Mouse (Mus musculus): Measurements from ENCODE around the gene Sdhc. TPM values are rescaled to one million over a fixed set of nuclear protein-coding genes. Genes with fewer than 3 reads are reported as not detected.
A peak's percentile ranks its signal among the peaks of the same experiment; 100 is the strongest.
"Not testable (repeated sequence)": the region's sequence is repeated elsewhere in the genome, so short reads cannot be mapped to it uniquely, and the experiment has no call there.

Sdhc gene
- total RNA-seq, 2 experiments from 2014 or later = 1,188 to 1,220 TPM

- DNase-seq = no peak
Measured at GRCm38 (mm10) chr1:171169913-171170312, 19.5 kb upstream of the Sdhc start.

- DNase-seq = no peak
Measured at GRCm38 (mm10) chr1:171168906-171169305, 18.5 kb upstream of the Sdhc start.

- DNase-seq = no peak
Measured at GRCm38 (mm10) chr1:171165629-171166345, 15.4 kb upstream of the Sdhc start.

GRCm38 (mm10) chr1:171164258-171164657, 13.9 kb upstream of the Sdhc start:
- DNase-seq = peak in 1 of 2 experiments; percentile 60

DNA sequence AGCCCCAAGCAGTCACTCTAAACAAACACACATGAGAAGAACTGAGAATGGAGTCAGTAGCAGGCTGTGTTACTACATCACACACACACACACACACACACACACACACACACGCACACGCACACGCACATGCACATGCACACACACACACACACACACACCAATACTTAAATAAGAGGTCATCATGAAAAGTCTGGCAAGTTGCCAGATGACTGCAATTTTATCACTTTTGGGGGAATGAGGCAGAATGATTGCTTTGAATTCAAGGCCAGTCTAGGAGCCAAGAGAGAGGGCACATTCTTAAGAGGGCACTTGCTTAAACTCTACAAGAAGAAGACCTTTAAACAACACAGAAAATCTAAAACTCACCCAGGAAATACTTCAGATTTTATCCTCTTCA, 12.1 kb upstream of the Sdhc start:
- no peak for DNase-seq

DNA sequence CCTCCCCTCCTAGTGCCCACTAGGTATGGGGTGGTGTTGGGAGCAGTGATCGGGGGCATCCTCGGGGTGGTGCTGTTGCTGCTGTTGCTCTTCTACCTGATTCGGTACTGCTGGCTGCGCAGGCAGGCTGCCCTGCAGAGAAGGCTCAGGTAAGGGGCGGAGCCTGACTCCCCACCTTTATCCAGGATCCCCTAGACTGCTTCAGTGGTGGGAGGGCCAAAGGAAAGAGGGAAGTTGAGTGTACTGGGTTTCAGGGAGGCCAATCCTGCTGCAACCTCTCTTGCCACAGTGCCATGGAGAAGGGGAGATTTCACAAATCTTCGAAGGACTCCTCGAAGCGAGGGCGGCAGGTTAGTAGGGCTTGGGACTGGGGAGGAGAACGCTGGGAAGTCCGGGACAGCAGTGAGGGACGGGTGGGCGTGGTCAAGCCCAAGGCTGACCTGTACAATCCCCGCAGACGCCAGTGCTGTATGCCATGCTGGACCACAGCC, 9.1 kb upstream of the Sdhc start:
- no peak for DNase-seq

DNA sequence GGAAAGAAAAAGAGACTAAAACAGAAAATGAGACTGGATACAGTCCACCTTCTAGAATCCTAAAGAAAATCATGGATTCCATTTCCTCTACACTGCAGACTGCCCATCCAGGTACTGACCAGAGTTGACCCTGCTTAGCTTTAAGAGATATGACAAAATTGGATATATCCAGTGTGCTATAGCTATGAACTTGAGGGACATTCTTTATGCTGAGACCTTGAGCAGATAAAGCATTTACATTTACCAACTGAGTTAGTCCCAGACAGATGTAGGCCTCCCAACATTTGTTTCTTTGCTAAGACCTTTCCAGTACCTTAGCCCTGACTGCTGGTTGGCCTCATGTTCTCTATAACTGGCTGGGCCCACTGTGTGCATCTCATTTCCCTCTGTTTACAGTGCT, 7.6 kb upstream of the Sdhc start:
- no peak for DNase-seq

- no peak for DNase-seq
Measured at GRCm38 (mm10) chr1:171156644-171157043, 6.2 kb upstream of the Sdhc start.

- DNase-seq = no peak
Measured at GRCm38 (mm10) chr1:171151966-171152365, 1.6 kb upstream of the Sdhc start.

DNA sequence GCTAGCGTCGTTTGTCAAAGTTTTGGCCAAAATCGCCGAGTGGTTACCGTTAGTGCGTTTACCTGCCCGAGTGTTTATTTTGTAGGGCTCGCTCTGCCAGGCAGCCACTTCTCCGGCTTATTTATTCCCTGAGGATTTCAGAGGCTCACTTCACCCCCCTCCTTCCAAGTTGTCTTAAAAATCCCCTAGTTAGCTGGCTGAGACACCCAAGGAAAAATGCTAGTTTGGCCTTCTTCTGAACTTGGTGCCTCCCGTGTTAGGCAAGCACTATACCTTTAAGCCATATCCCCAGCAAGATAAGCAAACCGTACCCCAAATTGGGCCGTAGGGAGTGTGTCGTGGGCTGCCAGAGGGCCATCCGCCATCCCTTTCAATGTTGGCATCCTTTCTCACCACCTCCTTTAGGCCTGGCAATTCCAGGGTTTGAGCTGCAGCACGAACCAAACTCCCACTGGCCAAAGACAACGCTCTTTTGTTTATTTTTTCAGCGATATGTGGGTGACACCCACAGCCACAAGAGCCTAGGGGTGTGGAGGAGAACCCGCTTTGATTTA, 512 bp upstream of the Sdhc start:
- peak in 1 of 2 experiments; percentile 27 for DNase-seq

DNA sequence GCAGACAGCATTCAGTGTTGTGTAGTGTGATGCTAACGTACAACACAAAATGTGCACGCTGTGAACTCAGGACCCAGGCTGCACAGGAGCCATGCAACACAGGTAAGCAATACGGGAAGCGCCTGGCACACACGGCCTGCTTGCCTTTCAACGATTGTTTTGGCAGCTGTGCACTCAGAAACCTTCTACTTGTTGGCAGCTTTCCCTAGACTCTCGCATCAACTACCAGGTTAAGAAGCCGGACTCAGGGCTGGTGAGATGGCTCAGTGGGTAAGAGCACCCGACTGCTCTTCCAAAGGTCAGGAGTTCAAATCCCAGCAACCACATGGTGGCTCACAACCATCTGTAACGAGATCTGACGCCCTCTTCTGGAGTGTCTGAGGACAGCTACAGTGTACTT, 7.4 kb downstream of the Sdhc start:
- peak; percentile 37 to 54 for DNase-seq

GRCm38 (mm10) chr1:171137486-171138155, 12.8 kb downstream of the Sdhc start:
- not testable (repeated sequence) for DNase-seq

GRCm38 (mm10) chr1:171135600-171135999, 14.8 kb downstream of the Sdhc start:
- no peak for DNase-seq

DNA sequence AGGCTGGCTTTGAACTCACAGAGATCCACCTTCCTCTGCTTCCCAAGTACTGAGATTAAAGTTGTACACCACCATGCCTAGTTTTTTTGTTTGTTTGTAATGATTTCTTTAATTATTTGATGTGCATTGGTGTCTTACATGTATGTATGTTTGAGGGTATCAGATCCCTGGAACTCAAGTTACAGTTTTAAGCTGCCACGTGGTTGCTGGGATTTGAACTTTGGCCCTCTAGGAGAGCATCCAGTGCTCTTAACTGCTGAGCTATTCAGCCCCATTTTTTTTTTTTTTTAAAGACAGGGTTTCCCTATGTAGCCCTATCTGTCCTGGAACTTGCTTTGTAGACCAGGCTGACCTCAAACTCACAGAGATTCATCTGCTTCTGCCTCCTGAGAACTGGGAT, 19.4 kb downstream of the Sdhc start:
- no peak for DNase-seq

DNA sequence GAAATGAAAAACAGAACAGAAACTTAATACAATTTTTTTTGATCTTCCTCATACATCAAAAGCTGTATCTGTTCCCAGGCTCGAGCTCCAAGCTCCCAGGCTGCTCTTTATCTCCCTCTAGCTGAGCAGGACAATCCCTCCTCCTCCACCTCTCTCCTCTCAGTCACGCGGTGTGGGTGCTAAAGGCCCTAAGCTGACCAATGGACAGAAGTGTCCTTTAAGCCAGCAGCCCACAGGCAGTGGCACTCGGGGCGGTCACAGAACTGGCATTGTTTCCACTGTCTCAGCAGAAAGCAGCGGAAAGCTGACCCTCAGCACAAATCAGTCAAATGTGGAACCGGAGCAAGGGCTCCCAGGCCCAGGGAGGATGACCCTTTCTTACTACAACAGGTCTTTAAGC, 21.2 kb downstream of the Sdhc start:
- peak; percentile 50 to 81 for DNase-seq

GRCm38 (mm10) chr1:171124398-171124797, 26.0 kb downstream of the Sdhc start:
- DNase-seq = no peak

DNA sequence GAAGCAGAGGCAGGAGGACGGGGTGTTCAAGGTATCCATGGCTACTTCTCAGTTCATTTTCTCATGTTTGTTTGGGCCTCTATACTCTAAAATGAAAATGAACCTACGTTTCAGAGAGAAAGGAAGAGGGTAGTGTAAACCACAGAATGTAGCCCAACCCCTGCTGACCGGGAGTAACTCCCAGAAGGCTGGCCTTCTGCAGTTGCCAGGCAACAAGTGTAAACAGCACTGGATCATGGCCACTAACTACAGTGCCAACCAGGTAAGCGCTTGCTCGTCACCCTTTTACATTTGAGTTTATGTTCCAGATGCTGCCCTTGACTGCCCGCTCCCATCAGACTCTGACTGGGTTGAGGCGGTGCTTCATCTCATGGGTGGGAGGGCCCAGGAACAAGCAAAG, 27.5 kb downstream of the Sdhc start:
- DNase-seq = peak; percentile 52 to 53

- no peak for DNase-seq
Measured at GRCm38 (mm10) chr1:171121839-171122238, 28.6 kb downstream of the Sdhc start.

- no peak for DNase-seq
Measured at GRCm38 (mm10) chr1:171120893-171121292, 29.5 kb downstream of the Sdhc start.

DNA sequence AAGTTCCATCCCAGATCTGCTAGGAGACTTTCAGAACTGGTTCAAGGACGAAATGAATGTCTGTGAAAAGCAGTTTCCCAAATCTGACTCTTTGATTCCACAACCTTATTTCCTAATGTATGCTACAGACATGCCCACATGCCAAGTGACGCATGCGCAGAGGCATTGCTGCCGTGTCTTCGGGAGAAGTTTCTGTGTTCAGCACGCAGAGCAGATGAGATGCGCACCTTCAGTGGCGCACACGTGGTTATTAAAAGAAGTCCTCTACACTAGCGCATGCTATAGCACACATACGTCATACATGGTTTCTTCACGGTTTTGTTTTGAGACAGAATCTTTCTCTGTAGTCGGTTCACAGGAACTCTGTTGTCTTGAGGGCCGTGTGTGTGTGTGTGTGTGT, 31.0 kb downstream of the Sdhc start:
- no peak for DNase-seq

DNA sequence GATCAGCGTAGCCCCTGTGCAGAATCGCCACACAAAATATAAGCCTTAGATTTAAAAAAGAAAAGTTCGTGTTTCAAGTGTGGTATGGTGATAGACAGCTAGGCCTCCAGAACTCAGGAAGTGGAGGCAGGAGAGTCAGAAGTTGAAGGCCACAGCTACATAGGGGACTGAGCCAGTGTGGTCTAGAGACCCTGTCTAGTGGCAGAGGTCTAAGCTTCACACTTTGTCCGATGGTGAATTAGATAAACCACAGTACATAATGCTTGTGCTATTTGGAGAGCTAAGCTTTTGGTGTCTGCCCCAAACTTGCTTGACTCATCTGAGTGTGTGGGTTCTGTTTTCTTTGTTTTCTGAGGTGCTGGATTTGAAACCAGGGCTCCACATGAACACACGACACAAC, 31.4 kb downstream of the Sdhc start:
- no peak for DNase-seq

DNA sequence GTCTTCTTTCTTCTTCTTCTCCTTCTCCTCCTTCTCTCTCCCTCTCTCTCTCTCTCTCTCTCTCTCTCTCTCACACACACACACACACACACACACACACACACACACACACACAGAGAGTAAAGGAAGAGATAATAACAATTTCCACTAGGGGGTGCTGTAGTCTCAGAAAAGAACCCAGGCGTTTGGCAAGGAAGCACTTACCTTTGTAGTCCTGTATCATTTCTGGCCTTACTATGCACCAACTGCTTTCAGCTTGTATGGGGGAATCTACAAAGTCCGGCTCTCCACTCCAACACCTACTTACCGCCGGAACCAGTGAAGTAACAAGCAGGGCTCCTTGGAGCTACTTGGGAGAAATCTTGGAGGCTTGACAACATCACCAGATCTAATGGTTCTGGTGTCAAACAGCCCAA, 32.1 kb downstream of the Sdhc start:
- peak; percentile 72 to 88 for DNase-seq

DNA sequence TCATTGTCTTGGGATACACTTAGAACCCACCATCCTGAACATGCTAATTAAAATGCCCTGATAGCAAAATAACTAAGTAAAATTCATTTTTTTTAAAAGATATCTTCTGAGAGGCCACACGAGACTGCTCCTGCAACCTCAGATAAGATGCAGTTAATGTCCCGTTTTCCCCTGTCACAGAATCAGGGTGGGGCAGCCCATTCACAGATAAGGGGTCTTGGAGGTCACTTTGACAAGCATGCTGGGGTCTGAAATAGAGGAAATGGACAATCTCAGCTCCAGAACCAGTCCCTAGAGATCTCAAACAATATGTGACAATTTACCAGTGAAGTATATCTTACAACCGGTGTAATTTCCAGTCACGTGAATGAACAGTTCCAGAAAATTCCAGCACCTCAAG, 34.1 kb downstream of the Sdhc start:
- DNase-seq = no peak

Measured in heart, adult 18-20 months (tissue).